Mouse (Mus musculus) left cerebral cortex, postnatal 14 days (tissue): Measurements from ENCODE around the gene Hoxd3. TPM values are rescaled to one million over a fixed set of nuclear protein-coding genes. Genes with fewer than 3 reads are reported as not detected.

Source experiments
- DNase-seq, 2 experiments: peaks; one replicate each; pipeline ENCODE4 v3.0.0; 2021 to 2022; ENCODE audit warnings: low spot score in 2 of 2, mixed read lengths in 1 of 2
- intact Hi-C: fragments of 180-260 bp; cut with DNase I; formaldehyde crosslinking; loops from one replicate; pipeline ENCODE4 v1.15.1; 2025
- total RNA-seq, 2 experiments: library from RNA; stranded (reverse); gene quantifications; 2 replicates each; pipeline ENCODE4 v1.2.3; 2021

Hoxd3 gene
- total RNA-seq, 2 experiments from 2014 or later, result not detected

DNA sequence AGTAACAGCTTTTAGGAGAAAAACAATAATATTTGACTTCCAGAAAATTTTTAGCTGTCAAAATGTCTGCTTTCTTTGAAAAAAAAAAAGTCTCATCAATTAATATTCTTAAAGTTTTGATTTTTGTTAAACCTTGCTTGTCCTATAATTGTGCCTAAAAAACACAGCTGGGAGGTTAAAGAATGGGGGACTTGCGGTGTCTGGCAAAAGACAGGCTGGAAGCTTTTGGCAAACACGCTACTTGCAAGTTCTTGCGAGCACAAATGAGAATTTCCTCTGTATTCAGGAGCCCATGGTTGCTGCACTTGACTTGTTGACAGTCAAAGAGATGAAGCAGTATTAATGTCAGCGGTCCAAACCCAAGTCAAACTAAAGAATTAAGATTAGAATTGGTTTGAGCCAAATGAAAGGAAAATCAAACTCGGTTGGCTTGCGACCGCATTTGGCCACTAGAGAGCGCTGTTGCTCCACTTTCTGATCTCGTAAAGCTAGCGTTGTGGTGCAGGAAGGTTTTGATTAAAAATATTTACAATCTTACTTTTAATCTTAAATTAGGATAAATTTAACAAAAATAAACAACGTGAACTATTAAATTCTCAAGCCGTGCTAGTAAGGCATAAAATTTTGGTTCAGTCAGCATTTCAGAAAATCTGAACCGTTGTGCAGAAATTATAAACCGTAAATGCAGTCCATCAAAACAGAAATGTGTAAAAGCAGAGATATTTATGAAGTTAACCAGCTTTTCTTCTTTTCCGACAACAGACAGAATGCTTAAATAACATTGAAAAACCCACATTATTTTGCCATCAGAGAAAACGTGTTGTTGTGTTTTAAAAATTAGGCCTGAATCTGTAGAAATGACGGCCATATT lies 9.5 kb upstream of the Hoxd3 start:
- DNase-seq, result peak; percentile 72 to 87

GRCm38 (mm10) chr2:74702820-74703219 lies 8.9 kb upstream of the Hoxd3 start:
- intact Hi-C loops, result loop anchor here (2.0 to 5.0 kb wide), 4 partner anchors 259 to 610 kb away; no protein-coding TSS in a partner anchor

More for the DNA sequence above, 9.5 kb upstream of the Hoxd3 start:
- intact Hi-C loops, result loop anchor here (2.0 to 5.0 kb wide), 5 partner anchors 260 to 887 kb away; no protein-coding TSS in a partner anchor

GRCm38 (mm10) chr2:74703317-74703716 lies 8.4 kb upstream of the Hoxd3 start:
- DNase-seq, result no peak
- intact Hi-C loops, result loop anchor here (2.0 to 5.0 kb wide), 4 partner anchors 259 to 609 kb away; no protein-coding TSS in a partner anchor

More at GRCm38 (mm10) chr2:74702820-74703219, 8.9 kb upstream of the Hoxd3 start:
- no peak for DNase-seq

DNA sequence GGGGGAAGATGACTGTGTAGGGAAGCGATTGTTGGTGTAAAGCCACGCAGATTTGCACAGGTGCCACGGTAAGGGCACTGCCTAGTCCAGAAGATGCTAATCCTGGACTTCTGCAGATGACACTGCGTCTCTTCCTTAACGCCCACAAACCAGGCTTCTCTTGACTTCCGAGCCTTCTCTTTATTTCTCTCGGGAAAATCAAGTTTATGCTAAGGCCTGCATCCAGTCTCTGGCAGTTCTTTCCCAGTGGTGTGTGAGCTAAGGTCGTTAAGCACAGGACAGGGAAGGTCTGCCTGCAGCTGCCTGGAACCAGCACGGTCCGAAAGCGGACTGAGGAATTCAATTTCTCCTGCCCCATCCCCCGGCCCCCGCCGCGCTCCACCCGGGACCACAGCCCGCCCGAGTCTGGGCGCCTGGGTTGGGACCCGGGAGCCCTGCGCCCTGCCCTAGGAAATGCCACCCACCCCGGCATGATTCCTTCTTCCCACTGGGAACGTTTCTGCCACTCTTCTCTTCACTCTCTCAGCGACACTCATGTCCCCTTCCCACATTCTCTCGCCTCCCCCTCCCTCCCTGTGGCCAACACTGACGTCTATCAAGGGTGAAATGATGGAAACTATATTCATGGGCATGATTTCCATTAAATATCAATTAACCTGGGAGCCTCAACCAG lies 7.9 kb upstream of the Hoxd3 start:
- DNase-seq, result no peak
- intact Hi-C loops, result loop anchor here (2.0 to 5.0 kb wide), 4 partner anchors 258 to 609 kb away; no protein-coding TSS in a partner anchor

DNA sequence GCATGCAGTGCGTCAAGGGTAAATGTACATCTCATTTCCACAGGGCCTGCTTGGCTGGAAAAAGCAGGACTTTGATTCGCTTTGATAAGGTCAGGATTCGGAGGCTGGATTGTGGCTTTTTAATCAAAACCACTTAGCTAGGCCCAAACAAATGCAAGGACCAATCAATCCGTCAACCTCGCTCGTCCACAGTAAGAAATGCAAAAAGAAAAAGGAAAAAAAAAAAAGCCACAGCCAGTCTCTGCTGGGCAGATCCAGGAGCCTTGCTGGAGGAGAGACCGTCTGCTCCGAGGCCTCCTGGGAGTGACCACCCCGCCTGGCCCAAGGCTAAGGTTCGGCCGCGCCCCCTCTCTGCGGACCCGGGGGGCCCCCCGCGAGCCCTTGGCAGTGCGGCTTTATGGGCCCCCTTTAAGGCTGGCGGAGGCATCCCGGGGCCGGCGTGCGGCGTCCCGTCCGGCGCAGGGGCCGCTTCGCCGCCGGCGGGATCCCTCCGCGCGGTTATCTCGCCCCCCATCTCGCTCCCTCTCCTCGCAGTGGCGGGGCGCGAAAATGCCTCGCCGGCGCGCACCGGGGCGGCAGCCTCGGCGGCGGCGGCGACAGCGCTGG lies 7.2 kb upstream of the Hoxd3 start, which contains the start of gene Hoxd8:
Gene Hoxd8, plus strand, starts transcription at position 223 of the 606 bp plus-strand sequence.
- DNase-seq, result no peak
- intact Hi-C loops, result loop anchor here (5.0 kb wide), 3 partner anchors 258 to 433 kb away; no protein-coding TSS in a partner anchor

GRCm38 (mm10) chr2:74704999-74705466 lies 6.7 kb upstream of the Hoxd3 start:
- DNase-seq, result no peak
- intact Hi-C loops, result loop anchor here (5.0 kb wide), 3 partner anchors 257 to 432 kb away; no protein-coding TSS in a partner anchor

DNA sequence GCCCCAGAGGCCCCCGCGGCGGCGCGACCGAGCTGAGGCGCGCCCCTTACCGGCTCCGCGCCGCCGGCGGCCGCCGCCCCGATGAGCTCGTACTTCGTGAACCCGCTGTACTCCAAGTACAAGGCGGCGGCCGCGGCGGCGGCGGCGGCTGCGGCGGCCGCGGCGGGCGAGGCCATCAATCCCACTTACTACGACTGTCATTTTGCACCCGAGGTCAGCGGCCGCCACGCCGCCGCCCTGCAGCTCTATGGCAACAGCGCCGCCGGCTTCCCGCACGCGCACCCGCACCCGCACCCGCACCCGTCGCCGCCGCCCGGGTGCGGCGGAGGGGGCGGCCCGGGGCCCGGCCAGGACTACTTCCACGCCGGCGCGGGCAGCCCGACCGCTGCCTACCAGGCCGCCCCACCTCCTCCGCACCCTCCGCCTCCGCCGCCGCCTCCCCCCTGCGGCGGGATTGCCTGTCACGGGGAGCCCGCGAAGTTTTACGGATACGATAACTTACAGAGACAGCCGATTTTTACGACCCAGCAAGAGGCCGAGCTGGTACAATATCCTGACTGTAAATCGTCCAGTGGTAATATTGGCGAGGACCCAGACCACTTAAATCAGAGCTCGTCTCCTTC lies 6.1 kb upstream of the Hoxd3 start:
- no peak for DNase-seq
- intact Hi-C loops, result no loop called here

DNA sequence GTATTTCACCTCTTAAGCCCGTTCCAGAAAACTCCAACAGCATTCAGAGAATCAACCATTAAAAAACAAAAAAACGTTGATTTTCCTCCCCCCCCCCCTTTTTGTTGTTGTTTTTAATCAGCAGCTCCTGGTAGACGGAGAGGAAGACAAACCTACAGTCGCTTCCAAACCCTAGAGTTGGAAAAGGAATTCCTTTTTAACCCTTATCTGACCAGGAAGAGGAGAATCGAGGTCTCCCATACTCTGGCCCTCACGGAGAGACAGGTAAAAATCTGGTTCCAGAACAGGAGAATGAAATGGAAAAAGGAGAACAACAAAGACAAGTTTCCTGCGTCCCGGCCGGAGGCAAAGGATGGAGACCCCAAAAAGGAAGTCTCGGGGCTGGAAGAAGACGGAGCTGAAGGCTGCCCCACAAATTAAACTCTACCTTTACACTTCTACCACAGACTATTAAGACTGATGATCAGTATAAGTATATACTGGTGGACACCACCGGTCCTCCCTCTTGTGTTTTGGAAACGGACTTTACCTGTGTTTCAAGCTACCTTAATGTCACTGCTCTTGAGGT lies 5.2 kb upstream of the Hoxd3 start:
- intact Hi-C loops, result no loop called here
- DNase-seq, result no peak

DNA sequence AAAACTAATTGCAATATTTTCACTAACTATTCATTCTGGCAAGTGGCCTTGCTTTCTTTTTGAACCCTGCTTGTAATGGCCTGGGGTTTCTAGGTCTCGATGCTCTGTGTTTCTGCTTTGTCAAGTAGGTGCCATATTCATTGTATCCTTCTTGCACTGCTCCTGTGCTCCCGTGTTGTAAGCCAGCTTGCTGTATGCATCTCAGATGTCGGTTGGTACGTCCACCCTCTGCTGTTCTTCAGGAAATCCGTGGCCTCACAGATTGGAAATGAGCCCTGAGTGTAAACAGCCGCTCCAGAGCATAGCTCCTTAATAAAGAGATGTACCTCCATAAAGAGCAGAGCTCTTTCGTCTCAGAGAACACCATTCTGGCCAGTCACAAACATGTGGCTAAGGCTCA lies 4.1 kb upstream of the Hoxd3 start:
- intact Hi-C loops, result no loop called here
- no peak for DNase-seq

DNA sequence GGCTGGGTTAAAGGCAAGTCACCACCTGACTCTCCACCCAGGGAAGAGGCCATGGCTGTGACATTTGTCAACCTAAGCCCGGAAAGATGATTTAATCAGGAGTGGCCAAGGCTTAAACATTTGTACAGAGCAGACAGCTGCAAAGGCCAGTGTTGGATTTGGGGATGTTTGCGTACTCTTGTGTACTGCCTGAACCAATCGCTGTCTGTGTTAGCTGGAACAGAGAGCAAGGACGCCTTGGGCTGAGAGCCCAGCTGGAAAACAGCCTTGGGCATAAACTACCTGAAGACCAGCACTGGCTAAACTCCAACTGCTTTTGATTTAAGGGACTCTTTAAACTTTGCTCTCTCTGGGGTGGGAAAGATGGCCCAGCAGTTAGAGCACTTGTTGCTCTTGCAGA lies 3.1 kb upstream of the Hoxd3 start:
- no peak for DNase-seq
- intact Hi-C loops, result no loop called here

- intact Hi-C loops, result no loop called here
- no peak for DNase-seq
Measured at GRCm38 (mm10) chr2:74709465-74710419, 2.0 kb upstream of the Hoxd3 start.

DNA sequence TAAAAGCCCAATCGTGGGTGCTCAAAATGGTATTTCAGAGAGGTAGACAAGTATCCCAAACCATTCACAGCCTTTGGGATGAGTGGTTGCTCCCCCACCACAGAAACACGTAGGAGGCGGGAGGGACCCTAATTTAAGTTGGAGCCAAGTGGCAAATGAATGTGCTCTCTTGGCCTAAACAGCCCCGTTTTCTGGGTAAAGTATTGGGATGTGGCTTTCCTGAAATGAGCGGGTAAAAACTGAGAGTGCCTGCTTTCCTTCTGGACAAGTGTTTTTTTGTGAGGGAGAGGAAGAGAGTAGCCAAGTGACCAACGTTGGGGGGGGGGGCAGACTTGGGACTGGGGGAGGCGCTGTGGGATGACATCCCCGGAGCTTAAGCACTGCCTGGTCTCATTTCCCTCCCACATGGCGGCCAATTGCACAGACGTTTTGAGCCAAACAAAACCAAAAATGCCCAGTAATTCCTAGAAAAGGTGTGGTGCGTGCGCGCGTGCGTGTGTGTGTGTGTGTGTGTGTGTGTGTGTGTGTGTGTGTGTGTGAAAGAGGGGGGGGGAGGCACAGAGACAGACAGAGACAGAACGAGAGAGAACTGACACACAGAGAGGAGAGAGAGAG lies 691 bp upstream of the Hoxd3 start:
- DNase-seq, result no peak
- intact Hi-C loops, result no loop called here

- no peak for DNase-seq
- intact Hi-C loops, result loop anchor here (2.0 kb wide), 1 partner anchor 341 kb away; no protein-coding TSS in a partner anchor
Measured at GRCm38 (mm10) chr2:74713239-74714150, 1.8 kb downstream of the Hoxd3 start.

- DNase-seq, result no peak
- intact Hi-C loops, result loop anchor here (2.0 kb wide), 1 partner anchor 341 kb away; no protein-coding TSS in a partner anchor
Measured at GRCm38 (mm10) chr2:74714156-74714789, 2.5 kb downstream of the Hoxd3 start.

- intact Hi-C loops, result loop anchor here (1.0 to 2.0 kb wide), 2 partner anchors 340 to 422 kb away; no protein-coding TSS in a partner anchor
- no peak for DNase-seq
Measured at GRCm38 (mm10) chr2:74714881-74715280, 3.2 kb downstream of the Hoxd3 start.
